Mouse (Mus musculus) intestine, embryonic 14.5 days (tissue): ENCODE measurements around the gene Nme7. TPM values are rescaled to one million over a fixed set of nuclear protein-coding genes. Genes with fewer than 3 reads are reported as not detected.
A peak's percentile ranks its signal among the peaks of the same experiment; 100 is the strongest.

ENCODE experiments used
- ATAC-seq: fragments of 200-750 bp; cut with Nextera tagmentation; replicated peaks from 2 replicates; pipeline ENCODE4 v1.8.0; 2017; ENCODE audit warnings: low read depth, moderate number of reproducible peaks, moderate TSS enrichment, moderate library complexity; ENCODE audit not compliant: low FRiP score, low TSS enrichment
- DNase-seq: peaks from one replicate; pipeline ENCODE4 v3.0.0-alpha.2; 2018; ENCODE audit warnings: low spot score
- H3K27ac ChIP-seq: fragments of 300-500 bp; sonication (generic); 2 replicates; pipeline ENCODE4 v1.5.1; 2014; ENCODE audit warnings: low read depth, mild to moderate bottlenecking, control low read depth
- H3K27me3 ChIP-seq: fragments of 300-500 bp; sonication (generic); replicated peaks from 2 replicates; pipeline ENCODE4 v1.6.1; 2014; ENCODE audit warnings: low read length, control low read depth; ENCODE audit not compliant: control insufficient read depth, insufficient read depth
- H3K36me3 ChIP-seq: fragments of 300-500 bp; sonication (generic); 2 replicates; pipeline ENCODE4 v1.6.1; 2014; ENCODE audit warnings: low read length, control low read depth; ENCODE audit not compliant: control insufficient read depth, insufficient read depth
- H3K4me1 ChIP-seq: fragments of 300-500 bp; sonication (generic); replicated peaks from 2 replicates; pipeline ENCODE4 v1.6.1; 2014; ENCODE audit warnings: low read length, control low read depth, mixed read lengths; ENCODE audit not compliant: control insufficient read depth, insufficient read depth
- H3K4me2 ChIP-seq: fragments of 300-500 bp; sonication (generic); 2 replicates; pipeline ENCODE4 v1.6.1; 2014; ENCODE audit warnings: low read length
- H3K4me3 ChIP-seq: fragments of 300-500 bp; sonication (generic); 2 replicates; pipeline ENCODE4 v1.5.1; 2014; ENCODE audit warnings: low read depth, low read length, control low read depth, mixed read lengths
- H3K9ac ChIP-seq: fragments of 300-500 bp; sonication (generic); 2 replicates; pipeline ENCODE4 v1.6.1; 2014; ENCODE audit warnings: mild to moderate bottlenecking, low read length
- H3K9me3 ChIP-seq: fragments of 300-500 bp; sonication (generic); 2 replicates; pipeline ENCODE4 v1.6.1; 2016; ENCODE audit warnings: low read length, control low read depth; ENCODE audit not compliant: control insufficient read depth
- WGBS: fragments of 180-500 bp; shearing (Covaris S2); extraction: QIAGEN DNeasy Blood & Tissue Kit; methylation state at CpG from one replicate; pipeline ENCODE4 v1.1.7; 2014; 5-methylcytosine and 5-hydroxymethylcytosine counted together
- polyA plus RNA-seq: library from polyadenylated mRNA; unstranded; fragments of >200 nt; fragmentation: Nextera tagmentation; extraction: Ambion mirVana; gene quantifications from 2 replicates; pipeline ENCODE4 v1.2.1, GENCODE M21; 2014

Gene Nme7
- polyA plus RNA-seq, 1 experiment from 2014 or later: 34.5 TPM

DNA sequence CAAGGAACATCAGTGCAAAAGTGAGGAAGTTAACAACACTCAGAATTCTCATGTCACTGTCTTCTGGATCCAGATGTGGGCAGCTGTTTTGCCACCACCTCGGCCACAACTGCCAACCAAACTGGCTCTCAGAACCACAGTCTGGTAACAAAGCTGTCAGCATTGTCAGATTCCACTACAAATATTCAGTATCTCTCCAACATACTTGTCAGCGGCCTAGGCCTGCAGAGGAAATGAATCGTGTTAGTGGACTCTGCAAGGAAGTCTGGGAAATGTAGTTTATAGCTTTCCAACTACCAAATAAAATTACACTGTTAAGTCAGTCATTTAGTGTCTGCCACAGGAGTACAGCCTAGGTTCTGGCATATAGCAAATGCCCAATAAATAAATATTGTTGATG is 113.7 kb downstream of the Nme7 start:
- Histone ChIP-seq H3K4me2 (no peak overlapping the region), H3K27me3 (no peaks in the 10 kb centered on the region), H3K9me3 (no peaks in the 10 kb centered on the region), H3K27ac (0 out of 2 replicates have a peak overlapping the region, but pooled peaks have one; percentile 27), H3K4me3 (no peak overlapping the region), H3K9ac (no peak overlapping the region), H3K36me3 (no peaks in the 10 kb centered on the region), H3K4me1 (peaks cover 3% of the 10 kb centered on the region; the same call in 1 of the 2 replicates)
- WGBS: 73% methylated on average over 3 of the region's 3 CpGs
- ATAC-seq (no peak), DNase-seq (no peak)

DNA sequence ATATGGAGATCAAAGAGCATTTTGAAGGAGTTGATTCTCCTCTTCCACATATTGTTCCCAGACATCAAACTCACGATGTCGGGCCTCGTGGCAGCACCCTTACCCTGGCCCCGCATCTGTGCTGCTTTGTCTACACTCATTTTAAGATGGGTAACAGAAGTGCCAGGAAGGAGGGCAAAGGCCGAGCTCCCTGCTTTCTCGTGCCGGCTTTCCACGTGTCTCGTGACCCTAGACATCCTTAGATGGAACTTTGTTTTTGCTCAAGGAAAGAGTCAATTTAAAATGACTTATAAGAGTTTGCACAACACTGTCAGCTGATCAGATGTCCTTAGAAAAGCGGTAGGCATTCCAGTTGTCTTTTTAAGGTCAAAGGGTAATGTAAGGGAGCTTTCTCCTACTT is 114.4 kb downstream of the Nme7 start:
- H3K4me3 ChIP-seq: no peak overlapping the region
- no peak for DNase-seq
- H3K9ac ChIP-seq: no peak overlapping the region
- no peaks in the 10 kb centered on the region for H3K9me3 ChIP-seq
- no peak overlapping the region for H3K27ac ChIP-seq
- no peak for ATAC-seq
- no peaks in the 10 kb centered on the region for H3K27me3 ChIP-seq
- no peaks in the 10 kb centered on the region for H3K36me3 ChIP-seq
- peaks cover 3% of the 10 kb centered on the region; the same call in 1 of the 2 replicates for H3K4me1 ChIP-seq
- 59% methylated on average over 10 of the region's 10 CpGs for WGBS
- no peak overlapping the region for H3K4me2 ChIP-seq

DNA sequence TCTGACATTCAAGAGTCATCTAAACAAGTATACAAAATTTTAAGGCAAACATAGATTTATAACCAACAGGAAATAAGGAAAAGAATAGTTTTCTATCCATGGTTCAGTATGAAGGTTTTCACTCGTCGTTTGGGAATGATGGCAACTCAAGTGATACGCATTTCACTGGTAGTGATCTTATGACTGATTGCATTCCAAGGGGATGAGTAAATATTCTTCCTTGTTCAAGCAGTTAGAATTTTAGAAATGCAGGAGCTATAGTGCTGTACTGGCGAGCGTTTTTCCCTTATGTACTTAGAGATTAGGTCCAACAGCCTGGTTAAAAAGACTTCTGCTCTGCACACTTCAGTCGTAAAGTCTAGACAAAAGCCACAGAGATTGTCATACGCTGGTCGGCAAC is 115.5 kb downstream of the Nme7 start:
- no peak overlapping the region for H3K27ac ChIP-seq
- DNase-seq (no peak), ATAC-seq (no peak)
- H3K27me3 ChIP-seq: no peaks in the 10 kb centered on the region
- H3K4me2 ChIP-seq: no peak overlapping the region
- no peaks in the 10 kb centered on the region for H3K9me3 ChIP-seq
- H3K36me3 ChIP-seq: no peaks in the 10 kb centered on the region
- WGBS: 62% methylated on average over 8 of the region's 8 CpGs
- no peak overlapping the region for H3K4me3 ChIP-seq
- H3K4me1 ChIP-seq: peaks cover 3% of the 10 kb centered on the region; the same call in 1 of the 2 replicates
- H3K9ac ChIP-seq: no peak overlapping the region

DNA sequence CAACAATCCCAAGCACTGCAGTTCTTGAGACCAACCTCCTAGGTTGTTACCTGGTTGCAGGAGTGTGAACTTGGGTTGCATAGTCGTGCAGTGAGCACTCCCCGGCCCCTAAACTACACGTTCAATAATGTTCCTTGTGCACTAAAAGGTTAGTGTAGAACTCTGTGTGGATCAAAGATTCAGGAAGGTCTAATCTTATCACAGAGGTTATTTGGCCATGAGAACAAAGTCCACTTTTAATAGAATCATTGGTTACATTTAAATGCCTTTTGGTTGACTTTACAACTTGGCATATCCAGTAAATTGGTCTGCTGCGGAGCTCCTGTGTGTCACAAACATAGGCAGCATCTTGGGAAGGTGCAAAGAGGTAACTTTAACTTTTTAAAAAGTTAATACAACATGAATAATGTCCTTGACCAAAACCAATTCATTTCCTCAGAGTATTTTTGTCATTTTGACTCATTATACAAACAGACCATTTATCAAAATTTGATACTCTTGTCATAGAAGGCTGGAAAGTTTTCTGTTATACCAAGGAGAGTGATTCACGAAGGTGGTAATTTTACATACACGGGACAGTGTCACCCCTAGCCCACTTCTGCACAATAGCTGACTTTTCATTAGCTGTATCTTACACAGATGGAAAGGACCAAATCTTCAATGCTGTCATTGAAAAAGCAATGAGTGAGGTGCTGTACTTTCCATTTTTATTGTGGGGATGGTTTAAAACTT is 116.9 kb downstream of the Nme7 start:
- Histone ChIP-seq H3K4me3 (no peak overlapping the region), H3K9ac (no peak overlapping the region), H3K27ac (no peak overlapping the region; the same call in 1 of the 2 replicates), H3K9me3 (no peaks in the 10 kb centered on the region), H3K27me3 (no peaks in the 10 kb centered on the region), H3K4me2 (no peak overlapping the region), H3K36me3 (no peaks in the 10 kb centered on the region), H3K4me1 (peaks cover 3% of the 10 kb centered on the region; the same call in 1 of the 2 replicates)
- ATAC-seq: peak; percentile 77
- DNase-seq: no peak
- WGBS: 67% methylated on average over 6 of the region's 6 CpGs

DNA sequence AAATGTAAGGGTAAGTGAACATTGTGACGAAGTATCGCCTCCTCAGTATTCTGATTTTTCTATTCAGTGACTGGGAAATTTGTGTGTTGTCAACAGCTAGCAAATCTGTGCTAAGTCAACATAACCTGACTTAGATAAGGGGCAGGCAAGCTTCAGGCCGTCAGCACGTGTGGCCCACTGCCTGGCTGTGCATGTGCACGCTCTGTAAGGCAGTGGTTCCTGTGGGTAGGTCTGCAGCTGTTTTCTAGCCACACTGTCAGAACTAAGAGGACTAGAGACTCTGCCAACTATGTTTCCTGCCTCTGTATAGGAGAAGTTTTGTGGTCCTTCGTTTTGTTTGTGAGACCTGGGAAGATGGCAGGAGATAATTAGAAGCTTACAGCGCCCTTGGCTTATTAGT is 122.3 kb downstream of the Nme7 start:
- Histone ChIP-seq H3K9me3 (no peaks in the 10 kb centered on the region), H3K4me1 (no peaks in the 10 kb centered on the region), H3K4me2 (no peak overlapping the region), H3K9ac (no peak overlapping the region), H3K27me3 (no peaks in the 10 kb centered on the region), H3K36me3 (no peaks in the 10 kb centered on the region), H3K27ac (no peak overlapping the region), H3K4me3 (no peak overlapping the region)
- no peak for ATAC-seq
- DNase-seq: no peak
- whole genome bisulfite sequencing: 71% methylated on average over 7 of the region's 7 CpGs

DNA sequence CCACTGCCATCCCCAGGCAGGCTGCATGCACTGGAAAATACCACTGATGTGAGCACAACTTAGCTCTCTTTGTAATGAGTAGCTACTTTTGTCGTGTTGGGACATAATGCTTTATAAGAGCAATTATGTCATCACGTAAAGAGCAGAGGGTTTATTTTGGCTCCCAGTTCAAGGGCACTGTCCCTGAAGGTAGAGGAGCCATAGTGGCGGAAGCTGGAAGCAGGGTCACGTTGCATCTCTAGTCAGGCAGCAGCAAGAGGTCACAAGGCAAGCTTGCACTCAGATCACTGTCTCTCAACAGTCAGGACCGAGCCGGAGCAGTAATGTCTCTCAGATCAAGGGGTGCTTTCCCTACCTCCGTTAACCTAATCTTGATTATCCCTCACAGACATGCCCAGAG is 123.9 kb downstream of the Nme7 start:
- no peak overlapping the region for H3K4me2 ChIP-seq
- ATAC-seq (no peak), DNase-seq (no peak)
- no peaks in the 10 kb centered on the region for H3K4me1 ChIP-seq
- 77% methylated on average over 7 of the region's 7 CpGs for WGBS
- H3K36me3 ChIP-seq: no peaks in the 10 kb centered on the region
- no peak overlapping the region for H3K4me3 ChIP-seq
- H3K9ac ChIP-seq: no peak overlapping the region
- no peak overlapping the region for H3K27ac ChIP-seq
- no peaks in the 10 kb centered on the region for H3K9me3 ChIP-seq
- H3K27me3 ChIP-seq: no peaks in the 10 kb centered on the region

DNA sequence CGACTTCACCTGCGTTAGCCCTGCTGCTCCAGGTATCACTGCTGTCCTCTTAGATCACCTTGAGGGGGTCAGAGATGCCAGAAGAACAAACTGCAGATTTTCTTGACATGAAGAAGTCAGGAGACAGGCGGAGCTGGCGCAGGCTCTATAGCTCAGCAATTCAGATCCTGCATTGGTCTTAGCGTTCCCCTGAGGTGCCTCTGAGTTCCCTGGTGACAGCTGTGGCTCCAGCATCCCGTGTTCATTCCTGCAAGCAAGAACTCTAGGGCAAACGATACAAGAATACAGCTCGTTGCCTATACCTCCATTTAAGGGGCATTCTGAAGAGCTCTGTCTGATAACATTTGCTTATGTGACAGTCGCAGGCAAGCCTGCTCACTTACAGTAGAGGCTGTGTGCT is 124.7 kb downstream of the Nme7 start:
- H3K36me3 ChIP-seq: no peaks in the 10 kb centered on the region
- WGBS: 95% methylated on average over 9 of the region's 9 CpGs
- H3K27me3 ChIP-seq: no peaks in the 10 kb centered on the region
- H3K9ac ChIP-seq: no peak overlapping the region
- no peak overlapping the region for H3K27ac ChIP-seq
- no peaks in the 10 kb centered on the region for H3K4me1 ChIP-seq
- H3K4me3 ChIP-seq: no peak overlapping the region
- H3K9me3 ChIP-seq: no peaks in the 10 kb centered on the region
- DNase-seq (no peak), ATAC-seq (no peak)
- H3K4me2 ChIP-seq: no peak overlapping the region

DNA sequence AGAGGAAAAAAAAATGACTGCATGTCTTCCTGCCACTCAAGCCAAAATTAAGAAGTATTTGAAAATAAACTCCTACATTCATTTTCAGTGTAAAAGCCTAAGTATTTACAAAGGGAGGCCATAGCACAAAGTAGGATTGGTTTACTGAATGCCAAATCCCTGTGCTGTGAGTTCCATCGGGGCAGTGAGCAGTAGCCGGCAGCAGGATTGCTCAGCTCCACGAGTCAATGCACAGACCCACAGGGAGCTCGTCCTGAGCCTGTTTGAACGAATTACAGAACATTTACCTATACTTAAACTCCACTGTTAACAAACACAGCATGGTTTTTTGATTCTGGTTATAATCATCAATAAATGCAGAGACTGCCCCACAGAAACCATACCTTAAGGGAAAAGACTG is 128.7 kb downstream of the Nme7 start:
- H3K4me2 ChIP-seq: no peak overlapping the region
- H3K4me3 ChIP-seq: no peak overlapping the region
- no peak overlapping the region for H3K9ac ChIP-seq
- peaks cover 4% of the 10 kb centered on the region for H3K36me3 ChIP-seq
- no peaks in the 10 kb centered on the region for H3K4me1 ChIP-seq
- H3K9me3 ChIP-seq: no peaks in the 10 kb centered on the region
- ATAC-seq (no peak), DNase-seq (no peak)
- no peak overlapping the region for H3K27ac ChIP-seq
- WGBS: 77% methylated on average over 5 of the region's 5 CpGs
- H3K27me3 ChIP-seq: no peaks in the 10 kb centered on the region

DNA sequence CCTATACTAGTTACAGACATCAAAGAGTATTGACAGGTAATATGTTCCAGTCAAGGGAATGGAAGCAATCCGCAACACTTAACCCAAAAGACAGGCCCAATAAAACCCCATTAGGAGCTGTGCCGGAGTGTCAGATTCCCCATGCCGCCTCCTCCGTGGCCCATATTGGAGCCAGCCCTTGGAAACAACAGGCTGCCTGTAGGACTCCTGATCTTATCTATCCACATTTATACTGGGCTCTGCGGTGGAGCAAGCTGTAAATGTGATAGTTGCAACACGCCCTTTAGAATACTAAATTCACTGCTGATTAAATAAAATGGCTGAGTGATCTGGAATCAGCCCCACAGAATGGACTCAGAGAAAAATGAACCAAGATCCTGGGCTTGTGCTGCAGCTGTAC is 130.1 kb downstream of the Nme7 start:
- Histone ChIP-seq H3K4me1 (no peaks in the 10 kb centered on the region), H3K9ac (no peak overlapping the region), H3K4me2 (no peak overlapping the region), H3K4me3 (no peak overlapping the region), H3K36me3 (peaks cover 18% of the 10 kb centered on the region), H3K27me3 (no peaks in the 10 kb centered on the region), H3K27ac (no peak overlapping the region), H3K9me3 (no peaks in the 10 kb centered on the region)
- ATAC-seq (no peak), DNase-seq (no peak)
- 41% methylated on average over 6 of the region's 6 CpGs for WGBS
